Mouse (Mus musculus): ENCODE results near the gene Fap.

Gene Fap

DNA sequence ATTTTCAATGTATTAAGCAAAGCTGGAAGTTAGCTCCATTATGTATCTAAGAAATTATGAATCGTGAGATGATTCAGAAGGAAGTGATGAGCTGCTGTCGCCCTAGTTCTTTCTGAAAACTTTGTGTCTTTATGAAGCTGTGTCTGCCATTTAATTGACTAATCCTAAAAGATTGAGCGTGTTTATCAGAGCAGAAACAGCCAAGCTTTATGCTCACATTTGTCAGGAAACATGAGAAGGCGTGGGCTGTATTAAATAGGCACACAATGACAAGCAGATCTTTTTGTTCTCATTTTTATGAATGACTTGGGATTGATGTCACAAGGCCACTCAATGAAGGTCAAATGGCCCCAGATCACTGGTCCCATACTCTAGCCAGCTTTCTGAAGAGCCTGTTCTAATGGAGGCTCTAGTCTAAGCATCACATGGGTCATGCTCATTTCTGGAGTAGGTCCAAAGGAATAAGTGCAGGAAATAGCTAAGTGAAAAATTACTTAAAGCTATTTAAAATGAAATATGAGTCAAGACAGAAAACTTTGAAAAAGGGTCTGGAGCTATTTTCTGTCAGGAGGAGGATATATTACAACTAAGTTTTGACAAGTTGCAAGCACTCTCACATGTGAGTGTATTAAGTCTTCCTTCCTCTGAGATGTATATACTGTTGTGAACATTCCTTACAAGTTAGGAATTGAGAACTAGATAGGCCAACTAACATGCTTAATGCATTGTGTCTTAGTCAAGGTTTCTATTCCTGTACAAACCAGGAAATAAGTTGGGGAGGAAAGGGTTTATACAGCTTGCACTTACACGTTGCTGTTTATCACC, 11.0 kb downstream of the Fap start:
- no peak for DNase-seq (ENCODE audit: low read depth, low spot score)

DNA sequence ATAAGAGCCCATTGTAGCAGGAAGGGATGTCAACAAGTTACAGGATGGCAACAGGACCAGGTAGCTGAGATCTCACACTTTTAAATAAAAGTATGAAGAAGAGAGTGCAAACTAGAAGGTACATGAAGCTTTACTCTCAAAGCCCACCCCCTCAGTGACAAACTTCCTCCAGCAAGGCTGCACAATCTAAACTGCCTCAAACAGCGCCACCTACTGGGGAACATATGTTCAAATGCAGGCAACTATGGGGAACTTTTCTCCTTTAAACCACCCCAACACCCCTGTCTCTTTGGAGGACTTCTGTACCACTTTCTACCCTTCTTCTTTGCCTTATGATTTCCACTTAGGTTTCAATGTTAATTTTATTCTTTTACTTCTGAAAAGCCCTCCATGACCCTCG, 16.5 kb downstream of the Fap start:
- peak; percentile 22 for DNase-seq (ENCODE audit: low read depth, low spot score)
- H3K27me3 ChIP-seq (ENCODE audit: control insufficient read depth, insufficient read depth, low read length, poor library complexity, severe bottlenecking), result no peaks in the 10 kb centered on the region
- H3K36me3 ChIP-seq (ENCODE audit: control insufficient read depth, insufficient read depth, low read length, poor library complexity, severe bottlenecking), result no peaks in the 10 kb centered on the region

More for the DNA sequence above, 11.0 kb downstream of the Fap start:
- Histone ChIP-seq H3K36me3 (ENCODE audit: control insufficient read depth, insufficient read depth, low read length, poor library complexity, severe bottlenecking) (no peaks in the 10 kb centered on the region), H3K27me3 (ENCODE audit: control insufficient read depth, insufficient read depth, low read length, poor library complexity, severe bottlenecking) (no peaks in the 10 kb centered on the region)

DNA sequence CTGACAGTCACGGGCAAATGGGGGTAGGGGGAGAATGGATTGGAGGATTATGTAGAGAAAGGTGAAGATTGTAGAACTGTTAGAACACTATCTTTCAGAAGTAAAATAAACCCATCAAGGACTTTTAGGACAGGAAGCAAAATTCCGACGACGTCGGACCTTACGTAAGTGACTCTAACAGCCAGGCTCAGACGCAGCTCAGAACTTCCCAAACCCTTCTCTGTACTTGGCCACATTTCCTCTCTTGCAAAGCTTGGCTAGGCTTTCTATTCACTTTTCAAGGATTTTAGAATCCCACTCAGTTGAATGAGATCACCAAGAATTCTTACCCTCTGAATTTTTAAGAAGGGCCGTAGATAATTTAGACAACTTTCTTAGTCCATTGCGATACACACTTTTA, 17.5 kb downstream of the Fap start:
- no peaks in the 10 kb centered on the region for H3K27me3 ChIP-seq (ENCODE audit: control insufficient read depth, insufficient read depth, low read length, poor library complexity, severe bottlenecking)
- H3K36me3 ChIP-seq (ENCODE audit: control insufficient read depth, insufficient read depth, low read length, poor library complexity, severe bottlenecking), result no peaks in the 10 kb centered on the region
- no peak for DNase-seq (ENCODE audit: low read depth, low spot score)

DNA sequence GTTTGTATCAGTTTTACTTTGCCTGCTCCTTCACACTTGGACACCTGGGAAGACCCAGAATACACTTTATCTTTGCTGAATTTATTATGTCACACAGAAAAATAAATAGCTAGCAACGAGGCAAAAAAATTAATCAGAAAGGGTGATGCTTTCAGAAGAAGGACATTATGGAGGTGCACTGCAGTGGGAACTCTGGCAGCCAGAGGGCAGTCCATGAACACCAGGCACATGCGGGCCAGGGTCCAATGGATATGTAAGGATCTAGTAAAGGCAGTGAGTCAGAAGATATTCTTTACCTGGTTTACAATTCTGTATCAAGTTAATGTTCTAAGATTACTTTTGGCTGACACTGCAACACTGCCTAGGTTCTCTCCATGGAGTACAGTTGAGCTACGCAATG, 24.2 kb downstream of the Fap start:
- no peak for DNase-seq (ENCODE audit: low read depth, low spot score)
- Histone ChIP-seq H3K27me3 (ENCODE audit: control insufficient read depth, insufficient read depth, low read length, poor library complexity, severe bottlenecking) (no peaks in the 10 kb centered on the region), H3K36me3 (ENCODE audit: control insufficient read depth, insufficient read depth, low read length, poor library complexity, severe bottlenecking) (no peaks in the 10 kb centered on the region)

DNA sequence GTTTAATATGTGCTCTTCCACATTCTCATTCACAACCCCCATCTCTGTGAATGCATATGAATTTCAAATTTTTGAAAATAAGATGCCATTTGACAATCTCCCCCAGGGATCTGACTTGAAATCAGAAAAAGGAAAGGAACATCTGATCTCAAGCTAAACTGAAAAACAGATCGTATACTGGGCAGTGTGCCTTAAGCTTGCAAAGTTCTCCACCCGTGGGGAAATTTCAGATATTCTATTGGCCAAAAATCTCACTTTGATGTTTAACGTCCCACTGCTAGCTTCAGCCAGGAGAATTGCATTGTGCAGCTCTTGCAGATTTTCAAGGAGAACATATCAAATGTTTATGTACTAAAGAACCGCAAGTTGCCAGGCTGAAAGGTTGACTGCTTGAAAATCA, 24.7 kb downstream of the Fap start:
- Histone ChIP-seq H3K36me3 (ENCODE audit: control insufficient read depth, insufficient read depth, low read length, poor library complexity, severe bottlenecking) (no peaks in the 10 kb centered on the region), H3K27me3 (ENCODE audit: control insufficient read depth, insufficient read depth, low read length, poor library complexity, severe bottlenecking) (no peaks in the 10 kb centered on the region)
- DNase-seq (ENCODE audit: low read depth, low spot score), result no peak

DNA sequence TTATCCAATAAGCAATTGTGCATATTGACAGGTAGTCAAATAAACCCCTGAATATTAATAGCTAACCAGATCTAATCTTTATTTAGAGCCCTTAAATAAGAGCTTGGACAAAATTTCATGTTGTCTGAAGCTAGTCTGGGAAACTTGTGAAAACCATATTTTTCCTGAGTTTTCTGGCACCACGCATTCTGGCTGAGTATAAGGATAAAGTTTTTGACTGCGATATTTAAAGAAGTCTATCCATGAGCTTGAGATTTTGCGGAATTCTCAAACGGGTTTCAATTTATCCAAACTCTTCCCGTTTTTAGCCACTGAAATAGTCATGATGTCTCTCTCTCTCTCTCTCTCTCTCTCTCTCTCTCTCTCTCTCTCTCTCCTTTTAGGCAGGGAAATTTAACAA, 25.8 kb downstream of the Fap start:
- Histone ChIP-seq H3K27me3 (ENCODE audit: control insufficient read depth, insufficient read depth, low read length, poor library complexity, severe bottlenecking) (no peaks in the 10 kb centered on the region), H3K36me3 (ENCODE audit: control insufficient read depth, insufficient read depth, low read length, poor library complexity, severe bottlenecking) (no peaks in the 10 kb centered on the region)
- no peak for DNase-seq (ENCODE audit: low read depth, low spot score)

DNA sequence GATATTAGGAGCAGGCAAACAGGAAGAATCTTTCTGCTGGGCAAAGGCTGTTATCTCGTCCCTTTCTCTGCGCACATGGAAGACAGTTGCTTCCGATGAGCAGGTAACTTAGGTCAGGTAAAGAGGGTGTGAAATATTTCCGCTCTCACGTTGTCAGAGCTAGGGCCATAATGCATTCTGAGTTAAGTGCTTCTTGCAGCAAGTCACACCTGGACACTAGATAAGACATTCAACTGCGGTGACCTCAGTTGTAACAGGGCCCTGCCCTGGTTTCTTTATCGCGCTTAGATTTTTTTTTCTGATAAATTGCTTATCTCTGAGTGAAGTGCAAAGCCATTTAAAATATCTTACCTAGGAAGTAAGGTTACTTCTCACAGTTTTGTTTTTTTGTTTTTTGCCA, 38.4 kb downstream of the Fap start:
- DNase-seq (ENCODE audit: low read depth, low spot score), result no peak
- Histone ChIP-seq H3K36me3 (ENCODE audit: control insufficient read depth, insufficient read depth, low read length, poor library complexity, severe bottlenecking) (no peaks in the 10 kb centered on the region), H3K27me3 (ENCODE audit: control insufficient read depth, insufficient read depth, low read length, poor library complexity, severe bottlenecking) (no peaks in the 10 kb centered on the region)

DNA sequence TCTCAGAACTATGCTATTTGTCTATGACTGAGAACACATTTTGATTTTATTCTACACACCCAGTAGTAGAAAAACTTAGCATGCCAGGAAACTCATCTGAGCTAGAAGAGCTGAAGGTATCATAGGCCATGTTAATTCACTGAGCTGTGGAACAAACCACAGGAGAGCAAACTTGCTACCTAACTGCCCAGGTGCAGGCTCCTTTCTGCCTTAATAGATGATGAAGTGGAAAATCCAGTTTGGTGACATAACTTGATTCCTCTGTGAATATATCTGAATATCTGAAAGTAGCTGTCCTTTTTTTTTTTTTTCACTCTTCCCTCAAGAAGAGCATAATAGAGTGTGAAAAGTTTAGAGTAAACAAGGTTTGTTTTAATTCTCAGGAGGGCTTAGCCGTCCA, 42.8 kb downstream of the Fap start:
- DNase-seq (ENCODE audit: low read depth, low spot score), result no peak
- Histone ChIP-seq H3K27me3 (ENCODE audit: control insufficient read depth, insufficient read depth, low read length, poor library complexity, severe bottlenecking) (no peaks in the 10 kb centered on the region), H3K36me3 (ENCODE audit: control insufficient read depth, insufficient read depth, low read length, poor library complexity, severe bottlenecking) (no peaks in the 10 kb centered on the region)

DNA sequence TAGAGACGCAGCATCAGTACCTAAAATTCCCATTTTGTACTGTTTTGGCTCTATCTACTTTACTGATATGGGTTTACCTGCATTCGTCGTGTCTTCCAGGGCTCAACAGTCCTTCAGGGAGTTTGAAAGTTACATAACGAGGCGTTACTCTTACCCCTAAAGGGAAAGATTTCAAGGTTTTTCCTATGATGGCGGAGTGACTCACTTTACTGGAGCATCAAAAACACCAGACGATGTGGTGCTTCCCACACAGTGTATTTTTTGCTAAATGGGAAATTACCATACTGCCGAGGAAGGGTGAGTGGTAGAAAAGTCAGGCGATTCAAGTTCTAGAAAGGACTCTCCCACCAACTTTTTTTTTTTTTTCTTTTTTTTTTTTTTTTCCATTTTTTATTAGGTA, 47.5 kb downstream of the Fap start:
- H3K27me3 ChIP-seq (ENCODE audit: control insufficient read depth, insufficient read depth, low read length, poor library complexity, severe bottlenecking), result no peaks in the 10 kb centered on the region
- no peak for DNase-seq (ENCODE audit: low read depth, low spot score)
- H3K36me3 ChIP-seq (ENCODE audit: control insufficient read depth, insufficient read depth, low read length, poor library complexity, severe bottlenecking), result no peaks in the 10 kb centered on the region

DNA sequence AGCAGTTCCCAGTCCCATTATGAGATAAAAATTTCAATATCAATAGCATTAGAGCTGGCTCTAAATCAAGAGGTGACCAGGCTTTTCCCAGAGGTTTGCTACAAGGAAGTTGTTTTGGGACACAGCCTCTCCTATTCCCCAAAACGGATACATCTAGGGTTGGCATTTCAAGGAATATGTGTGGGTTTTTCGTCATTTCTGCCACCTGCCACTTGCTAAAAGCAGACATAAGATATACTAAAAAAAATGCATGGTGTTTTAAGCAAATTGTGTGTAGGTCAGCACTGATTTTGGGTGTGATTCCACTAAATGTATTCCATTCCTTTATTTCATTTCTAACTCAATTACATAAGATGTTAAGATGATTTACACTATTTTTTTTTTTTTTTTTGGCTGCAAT, 56.1 kb downstream of the Fap start:
- DNase-seq (ENCODE audit: low read depth, low spot score), result no peak
- Histone ChIP-seq H3K27me3 (ENCODE audit: control insufficient read depth, insufficient read depth, low read length, poor library complexity, severe bottlenecking) (no peaks in the 10 kb centered on the region), H3K36me3 (ENCODE audit: control insufficient read depth, insufficient read depth, low read length, poor library complexity, severe bottlenecking) (no peaks in the 10 kb centered on the region)

DNA sequence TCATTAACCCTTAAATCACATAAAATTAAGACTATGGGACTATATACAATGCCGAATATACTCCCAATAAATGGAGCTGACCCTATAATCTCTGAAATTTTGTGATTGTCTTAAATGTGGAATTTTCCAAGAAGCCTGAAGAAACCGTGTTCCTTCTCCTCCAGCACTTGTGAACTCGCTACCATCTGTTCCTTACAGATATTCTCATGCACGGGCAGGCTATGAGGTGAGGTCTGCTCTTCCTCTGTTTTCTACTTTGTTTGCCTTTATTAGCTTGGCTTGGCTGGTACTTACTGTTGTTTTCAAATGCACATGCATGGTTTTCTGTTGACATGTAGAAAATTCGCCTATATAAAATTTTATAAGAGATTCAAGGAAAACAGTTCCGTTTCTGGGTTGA, 59.4 kb downstream of the Fap start:
- H3K36me3 ChIP-seq (ENCODE audit: control insufficient read depth, insufficient read depth, low read length, poor library complexity, severe bottlenecking), result no peaks in the 10 kb centered on the region
- no peaks in the 10 kb centered on the region for H3K27me3 ChIP-seq (ENCODE audit: control insufficient read depth, insufficient read depth, low read length, poor library complexity, severe bottlenecking)
- DNase-seq (ENCODE audit: low read depth, low spot score), result no peak

DNA sequence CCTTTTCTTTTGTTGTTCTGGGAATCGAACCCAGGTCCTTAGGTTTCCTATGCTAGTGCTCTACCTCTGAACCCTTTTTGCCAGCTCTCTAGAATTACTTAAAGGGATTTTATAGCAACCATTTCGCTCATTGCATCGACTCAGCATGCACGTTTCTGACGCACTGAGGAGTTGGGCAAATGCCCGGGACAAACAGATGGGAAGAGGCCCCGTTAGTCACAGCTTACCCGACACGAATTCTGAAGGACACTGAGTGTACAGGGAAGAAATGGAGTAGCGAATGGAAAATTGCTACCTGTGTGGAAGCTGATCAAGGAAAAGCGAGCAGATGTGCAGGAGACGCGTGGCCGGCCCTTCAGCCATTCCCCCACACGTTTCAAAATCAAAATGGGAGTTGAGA, 60.4 kb downstream of the Fap start:
- no peak for DNase-seq (ENCODE audit: low read depth, low spot score)
- H3K27me3 ChIP-seq (ENCODE audit: control insufficient read depth, insufficient read depth, low read length, poor library complexity, severe bottlenecking), result no peaks in the 10 kb centered on the region
- H3K36me3 ChIP-seq (ENCODE audit: control insufficient read depth, insufficient read depth, low read length, poor library complexity, severe bottlenecking), result no peaks in the 10 kb centered on the region

DNA sequence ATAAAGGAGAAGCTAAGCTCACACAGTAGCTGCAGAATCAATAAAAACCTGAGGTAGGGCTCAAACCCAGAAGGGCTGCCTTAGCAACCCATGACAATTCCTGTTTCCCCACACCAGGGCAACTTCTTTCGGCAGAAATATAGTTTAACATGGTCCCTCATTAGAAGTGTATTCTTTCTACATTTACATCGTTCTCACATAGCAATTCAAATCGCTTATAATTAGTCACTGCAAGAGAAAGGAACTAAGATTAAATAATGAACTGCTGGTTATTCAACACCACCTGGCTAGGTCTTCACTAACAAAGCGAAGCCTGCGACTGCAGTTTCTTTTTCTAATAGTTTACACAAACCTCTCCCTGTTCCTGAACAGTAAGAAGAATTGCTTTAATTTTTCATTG, 66.7 kb downstream of the Fap start:
- H3K27me3 ChIP-seq (ENCODE audit: control insufficient read depth, insufficient read depth, low read length, poor library complexity, severe bottlenecking), result no peaks in the 10 kb centered on the region
- no peaks in the 10 kb centered on the region for H3K36me3 ChIP-seq (ENCODE audit: control insufficient read depth, insufficient read depth, low read length, poor library complexity, severe bottlenecking)
- DNase-seq (ENCODE audit: low read depth, low spot score), result no peak

DNA sequence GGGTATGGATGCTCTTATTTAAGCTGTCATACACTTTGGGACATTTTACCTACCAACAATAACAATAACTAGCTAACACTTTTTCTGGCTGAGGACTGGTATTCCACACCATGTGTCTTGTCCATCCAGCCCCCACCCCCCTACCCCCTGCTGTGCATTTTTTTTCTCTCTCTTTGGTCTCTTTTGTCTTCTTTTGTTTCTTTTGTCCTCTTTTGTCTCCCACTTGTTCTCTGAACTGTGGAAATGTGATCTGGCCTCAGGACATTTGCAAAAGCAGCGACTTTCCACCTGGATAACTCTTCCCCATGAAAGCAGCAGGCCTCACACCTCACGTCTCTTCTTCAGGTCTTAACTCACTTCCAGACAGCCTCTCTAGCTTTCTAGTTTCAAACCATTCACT, 67.4 kb downstream of the Fap start:
- no peak for DNase-seq (ENCODE audit: low read depth, low spot score)
- no peaks in the 10 kb centered on the region for H3K27me3 ChIP-seq (ENCODE audit: control insufficient read depth, insufficient read depth, low read length, poor library complexity, severe bottlenecking)
- H3K36me3 ChIP-seq (ENCODE audit: control insufficient read depth, insufficient read depth, low read length, poor library complexity, severe bottlenecking), result no peaks in the 10 kb centered on the region

DNA sequence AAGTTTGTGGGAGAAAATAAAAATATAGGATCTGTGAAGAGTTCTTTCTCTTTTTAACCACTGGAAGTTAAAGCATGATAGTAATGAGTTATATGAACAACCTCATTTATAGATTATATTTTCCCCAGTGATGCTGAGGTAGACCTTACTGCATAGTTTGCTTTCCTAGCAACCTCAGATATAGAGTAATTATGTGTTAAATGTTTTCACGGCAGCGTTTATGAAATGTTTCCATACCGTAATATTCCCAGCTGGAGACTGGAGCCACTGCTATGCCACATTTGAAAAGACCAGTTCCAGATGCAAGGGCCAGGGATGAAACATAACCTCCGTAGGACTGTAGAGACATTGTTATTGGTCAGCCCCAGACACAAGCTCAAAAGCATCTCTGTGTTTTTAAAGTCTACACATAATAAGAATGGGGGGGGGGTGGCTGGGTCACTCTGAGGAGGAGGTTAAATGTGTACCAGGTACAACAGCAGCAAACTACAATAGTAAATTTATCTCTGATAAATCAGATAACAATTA, 69.5 kb downstream of the Fap start:
- DNase-seq (ENCODE audit: low read depth, low spot score), result no peak
- H3K36me3 ChIP-seq (ENCODE audit: control insufficient read depth, insufficient read depth, low read length, poor library complexity, severe bottlenecking), result no peaks in the 10 kb centered on the region
- no peaks in the 10 kb centered on the region for H3K27me3 ChIP-seq (ENCODE audit: control insufficient read depth, insufficient read depth, low read length, poor library complexity, severe bottlenecking)

DNA sequence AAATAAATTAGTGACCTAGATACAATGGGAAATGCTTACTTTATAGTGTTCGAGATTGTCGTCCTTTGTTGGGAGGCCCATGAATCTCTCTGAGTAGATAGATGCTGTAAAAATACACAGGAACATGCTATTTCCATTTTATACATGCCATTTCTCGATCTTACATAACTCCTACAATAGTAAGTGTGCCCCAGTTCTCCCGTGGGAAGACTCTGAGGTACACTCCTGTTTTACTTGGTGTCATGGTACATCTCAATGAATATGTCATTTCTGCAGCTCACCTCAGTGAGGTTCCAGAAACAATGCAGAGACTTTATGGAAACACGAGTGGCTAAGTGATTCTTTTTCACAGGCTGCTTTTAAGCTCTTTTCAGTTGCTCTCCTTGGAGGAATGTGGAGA, 70.5 kb downstream of the Fap start:
- no peak for DNase-seq (ENCODE audit: low read depth, low spot score)
- H3K36me3 ChIP-seq (ENCODE audit: control insufficient read depth, insufficient read depth, low read length, poor library complexity, severe bottlenecking), result no peaks in the 10 kb centered on the region

More for the DNA sequence above, 70.5 kb downstream of the Fap start:
- H3K27me3 ChIP-seq (ENCODE audit: control insufficient read depth, insufficient read depth, low read length, poor library complexity, severe bottlenecking), result no peaks in the 10 kb centered on the region

Measured in splenic B cell, adult 2 months (primary cell).